Mouse (Mus musculus): Measurements from ENCODE around the gene Vmn1r16. TPM values are rescaled to one million over a fixed set of nuclear protein-coding genes. Genes with fewer than 3 reads are reported as not detected.

Gene Vmn1r16
- polyA plus RNA-seq, 1 experiment from 2014 or later = not detected

Other genes with a start within 250 kb of the Vmn1r16 start
- gene Vmn1r10, start 220.0 kb downstream of the Vmn1r16 start, polyA plus RNA-seq (2014; fragmentation: Nextera tagmentation; extraction: Ambion mirVana) = not detected in 2 replicates
- not detected in 2 replicates for gene Vmn1r11, start 196.0 kb downstream of the Vmn1r16 start, polyA plus RNA-seq (2014; fragmentation: Nextera tagmentation; extraction: Ambion mirVana)
- not detected in 2 replicates for gene Vmn1r12, start 172.6 kb downstream of the Vmn1r16 start, polyA plus RNA-seq (2014; fragmentation: Nextera tagmentation; extraction: Ambion mirVana)
- gene Vmn1r13, start 126.2 kb downstream of the Vmn1r16 start, polyA plus RNA-seq (2014; fragmentation: Nextera tagmentation; extraction: Ambion mirVana) = not detected in 2 replicates
- gene Vmn1r14, start 97.8 kb downstream of the Vmn1r16 start, polyA plus RNA-seq (2014; fragmentation: Nextera tagmentation; extraction: Ambion mirVana) = not detected in 2 replicates
- gene Vmn1r15, start 71.5 kb downstream of the Vmn1r16 start, polyA plus RNA-seq (2014; fragmentation: Nextera tagmentation; extraction: Ambion mirVana) = not detected in 2 replicates
- gene Vmn1r17, start 34.2 kb upstream of the Vmn1r16 start, polyA plus RNA-seq (2014; fragmentation: Nextera tagmentation; extraction: Ambion mirVana) = not detected in 2 replicates
- not detected in 2 replicates for gene Vmn1r18, start 66.3 kb upstream of the Vmn1r16 start, polyA plus RNA-seq (2014; fragmentation: Nextera tagmentation; extraction: Ambion mirVana)
- gene Vmn1r19, start 74.3 kb upstream of the Vmn1r16 start, polyA plus RNA-seq (2014; fragmentation: Nextera tagmentation; extraction: Ambion mirVana) = not detected in 2 replicates
- gene Vmn1r20, start 99.4 kb upstream of the Vmn1r16 start, polyA plus RNA-seq (2014; fragmentation: Nextera tagmentation; extraction: Ambion mirVana) = not detected in 2 replicates
- gene Ppm1k, start 206.0 kb upstream of the Vmn1r16 start, polyA plus RNA-seq (2014; fragmentation: Nextera tagmentation; extraction: Ambion mirVana) = 14.8 and 15.2 TPM in 2 replicates

Measured in heart, embryonic 11.5 days (tissue).